Mouse (Mus musculus): ENCODE data around the gene Ces2h. TPM values are rescaled to one million over a fixed set of nuclear protein-coding genes. Genes with fewer than 3 reads are reported as not detected.

The Ces2h gene
- not detected for polyA plus RNA-seq (2014; fragmentation: Illumina TruSeq; extraction: RNeasy Lipid Tissue Mini Kit (QIAGEN cat#74804); ENCODE audit: low read depth, low replicate concordance)

DNA sequence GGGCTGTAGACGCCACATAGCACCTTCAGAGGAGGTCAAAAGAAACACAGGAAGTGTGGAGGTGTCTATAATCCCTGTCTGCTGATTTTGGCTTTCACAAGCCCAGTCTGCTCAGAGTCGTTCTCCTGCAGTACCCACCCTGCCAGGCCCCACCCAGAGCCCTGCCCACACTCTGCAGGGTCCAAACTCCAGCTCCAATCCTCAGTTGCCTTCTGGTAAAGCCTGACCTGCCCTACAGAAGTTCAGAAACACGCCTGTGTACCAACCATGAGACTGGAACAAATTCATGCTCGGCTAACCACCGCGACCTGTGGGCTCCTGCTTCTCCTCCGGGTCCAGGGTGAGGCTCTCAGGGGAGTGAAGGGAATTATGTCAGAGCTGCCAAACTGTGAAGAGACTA lies at the start of gene Ces2h:
TSS of gene Ces2h (plus strand) at position 268 of the 400 bp plus-strand sequence.

DNA sequence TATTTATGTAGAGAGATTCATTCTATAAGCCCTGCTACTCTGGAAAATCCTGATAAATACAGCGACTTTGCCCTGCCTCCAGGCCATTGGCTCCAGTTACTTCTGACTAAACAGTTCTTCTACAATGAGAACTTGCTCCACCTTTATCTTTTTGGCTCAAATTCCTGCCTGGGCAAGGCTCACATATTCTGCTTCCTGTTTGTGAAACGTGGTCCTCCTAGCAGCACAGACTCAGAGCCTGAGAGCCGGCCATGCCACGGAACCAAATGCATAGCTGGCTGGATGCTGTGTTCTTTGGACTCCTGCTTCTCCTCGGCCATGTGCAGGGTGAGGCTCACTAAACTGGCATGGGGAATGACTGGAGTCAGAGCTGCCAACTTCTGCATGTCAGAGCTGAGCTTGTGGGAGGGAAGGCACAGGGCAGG lies 39.1 kb upstream of the Ces2h start, which contains the start of gene Ces2g:
TSS of gene Ces2g (plus strand) at position 182 of the 425 bp plus-strand sequence.

DNA sequence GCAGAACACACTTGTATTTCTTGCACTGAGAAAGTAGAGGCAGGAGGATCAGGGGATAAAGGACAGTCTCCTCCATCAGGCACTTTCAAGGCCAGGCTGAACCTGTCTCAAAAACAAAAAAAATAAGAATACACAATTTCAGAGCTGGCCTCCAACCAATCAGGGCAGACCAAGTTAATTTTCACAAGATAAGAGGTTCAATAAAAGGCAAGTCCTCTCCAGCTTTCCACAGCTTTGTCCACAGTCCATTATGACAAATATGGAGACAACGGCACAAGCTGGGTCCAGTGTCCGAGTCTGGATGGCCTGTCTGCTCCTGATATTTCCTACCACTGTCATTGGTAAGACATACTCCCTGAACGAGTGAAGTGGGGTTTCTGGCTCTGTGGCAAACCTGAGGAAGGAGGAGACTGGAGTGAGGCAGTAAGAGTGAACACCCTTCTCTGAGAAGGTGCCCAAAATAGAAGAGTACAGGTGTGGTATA lies 47.8 kb downstream of the Ces2h start, which contains the start of gene Ces3a:
TSS of gene Ces3a (plus strand) at position 231 of the 484 bp plus-strand sequence.

Other genes with a start within 250 kb of the Ces2h start
- not detected for gene Ces2b, start 169.3 kb upstream of the Ces2h start, polyA plus RNA-seq (2014; fragmentation: Illumina TruSeq; extraction: RNeasy Lipid Tissue Mini Kit (QIAGEN cat#74804); ENCODE audit: low read depth, low replicate concordance)
- not detected for gene Ces2c, start 153.8 kb upstream of the Ces2h start, polyA plus RNA-seq (2014; fragmentation: Illumina TruSeq; extraction: RNeasy Lipid Tissue Mini Kit (QIAGEN cat#74804); ENCODE audit: low read depth, low replicate concordance)
- 2.0 TPM for gene Ces2e, start 74.6 kb upstream of the Ces2h start, polyA plus RNA-seq (2014; fragmentation: Illumina TruSeq; extraction: RNeasy Lipid Tissue Mini Kit (QIAGEN cat#74804); ENCODE audit: low read depth, low replicate concordance)
- gene Ces2f, start 53.5 kb upstream of the Ces2h start, polyA plus RNA-seq (2014; fragmentation: Illumina TruSeq; extraction: RNeasy Lipid Tissue Mini Kit (QIAGEN cat#74804); ENCODE audit: low read depth, low replicate concordance) = not detected
- gene Ces2g, start 39.1 kb upstream of the Ces2h start, polyA plus RNA-seq (2014; fragmentation: Illumina TruSeq; extraction: RNeasy Lipid Tissue Mini Kit (QIAGEN cat#74804); ENCODE audit: low read depth, low replicate concordance) = 2.8 TPM
- gene Ces3a, start 47.7 kb downstream of the Ces2h start, polyA plus RNA-seq (2014; fragmentation: Illumina TruSeq; extraction: RNeasy Lipid Tissue Mini Kit (QIAGEN cat#74804); ENCODE audit: low read depth, low replicate concordance) = 0.42 TPM
- gene Ces3b, start 82.9 kb downstream of the Ces2h start, polyA plus RNA-seq (2014; fragmentation: Illumina TruSeq; extraction: RNeasy Lipid Tissue Mini Kit (QIAGEN cat#74804); ENCODE audit: low read depth, low replicate concordance) = 0.58 TPM
- not detected for gene Ces4a, start 130.9 kb downstream of the Ces2h start, polyA plus RNA-seq (2014; fragmentation: Illumina TruSeq; extraction: RNeasy Lipid Tissue Mini Kit (QIAGEN cat#74804); ENCODE audit: low read depth, low replicate concordance)
- 22.1 TPM for gene Cbfb, start 169.8 kb downstream of the Ces2h start, polyA plus RNA-seq (2014; fragmentation: Illumina TruSeq; extraction: RNeasy Lipid Tissue Mini Kit (QIAGEN cat#74804); ENCODE audit: low read depth, low replicate concordance)
- 18.1 TPM for gene D230025D16Rik, start 224.3 kb downstream of the Ces2h start, polyA plus RNA-seq (2014; fragmentation: Illumina TruSeq; extraction: RNeasy Lipid Tissue Mini Kit (QIAGEN cat#74804); ENCODE audit: low read depth, low replicate concordance)

All from heart, adult 10 weeks (tissue).